Mouse (Mus musculus): ENCODE results near the gene Ackr2.

DNA sequence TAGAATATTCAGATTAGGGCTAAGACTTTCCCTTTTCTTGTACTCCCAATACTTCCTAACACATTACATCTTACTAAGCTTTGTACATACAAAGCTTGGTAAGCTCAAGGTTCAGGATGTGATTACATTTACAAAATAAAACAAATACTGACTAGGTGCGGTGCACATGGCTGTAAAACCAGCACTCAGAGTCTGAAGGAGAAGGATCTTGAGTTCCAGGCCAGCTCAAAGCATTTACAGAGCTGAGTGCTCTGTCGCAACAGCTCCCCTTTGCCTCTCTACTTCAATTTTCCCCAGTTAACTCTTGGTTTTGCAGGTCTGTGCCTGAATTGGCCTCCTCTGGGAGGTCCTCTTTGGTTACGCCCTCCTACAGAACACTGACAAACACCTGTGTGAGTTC, 43.9 kb upstream of the Ackr2 start:
- no peak for TF ChIP-seq GATA1 (IDR thresholded peaks at IDR 0.05; ENCODE audit: borderline replicate concordance, low read length)
- no peak for TF ChIP-seq FLI1 (IDR thresholded peaks at IDR 0.05; ENCODE audit: low read length)
